Mouse (Mus musculus) hindbrain, postnatal 0 days (tissue): Measurements from ENCODE around the gene 6720489N17Rik. TPM values are rescaled to one million over a fixed set of nuclear protein-coding genes. Genes with fewer than 3 reads are reported as not detected.
A peak's percentile ranks its signal among the peaks of the same experiment; 100 is the strongest.
"Not testable (repeated sequence)": the region's sequence is repeated elsewhere in the genome, so short reads cannot be mapped to it uniquely, and the experiment has no call there.

Experiments
- ATAC-seq: fragments of 200-750 bp; cut with Nextera tagmentation; 2 replicates; pipeline ENCODE4 v1.8.0; 2017; ENCODE audit warnings: mild to moderate bottlenecking, moderate TSS enrichment, moderate library complexity
- DNase-seq: peaks from one replicate; pipeline ENCODE4 v3.0.0-alpha.2; 2015; ENCODE audit warnings: low spot score
- H3K27ac ChIP-seq: fragments of 300-500 bp; sonication (generic); 2 replicates; pipeline ENCODE4 v1.5.1; 2014; ENCODE audit warnings: mild to moderate bottlenecking
- H3K27me3 ChIP-seq: fragments of 300-500 bp; sonication (generic); 2 replicates; pipeline ENCODE4 v1.6.1; 2014; ENCODE audit warnings: low read length, mixed read lengths; ENCODE audit not compliant: insufficient read depth
- H3K36me3 ChIP-seq: fragments of 300-500 bp; sonication (generic); 2 replicates; pipeline ENCODE4 v1.6.1; 2014; ENCODE audit warnings: low read length, mixed read lengths; ENCODE audit not compliant: insufficient read depth
- H3K4me1 ChIP-seq: fragments of 300-500 bp; sonication (generic); 2 replicates; pipeline ENCODE4 v1.6.1; 2014; ENCODE audit warnings: antibody characterized with exemption, low read length, mixed read lengths; ENCODE audit not compliant: insufficient read depth
- H3K4me2 ChIP-seq: fragments of 300-500 bp; sonication (generic); 2 replicates; pipeline ENCODE4 v1.6.1; 2014; ENCODE audit warnings: low read depth, mild to moderate bottlenecking, low read length, moderate library complexity, mixed read lengths
- H3K4me3 ChIP-seq: fragments of 300-500 bp; sonication (generic); 2 replicates; pipeline ENCODE4 v1.5.1; 2014; ENCODE audit warnings: low read length
- H3K9ac ChIP-seq: fragments of 300-500 bp; sonication (generic); replicated peaks from 2 replicates; pipeline ENCODE4 v1.6.1; 2014; ENCODE audit warnings: mild to moderate bottlenecking, low read length, moderate library complexity, mixed read lengths
- H3K9me3 ChIP-seq: fragments of 300-500 bp; sonication (generic); 2 replicates; pipeline ENCODE4 v1.6.1; 2016; ENCODE audit warnings: low read length, mixed read lengths
- CTCF ChIP-seq: IDR thresholded peaks from 2 replicates; pipeline ENCODE4 v1.5.1; 2016; ENCODE audit warnings: antibody characterized with exemption, control low read depth, low read depth
- WGBS: fragments of 180-500 bp; shearing (Covaris S2); extraction: QIAGEN DNeasy Blood & Tissue Kit; methylation state at CpG from one replicate; pipeline ENCODE4 v1.1.7; 2014; 5-methylcytosine and 5-hydroxymethylcytosine counted together
- polyA plus RNA-seq: library from polyadenylated mRNA; unstranded; fragments of >200 nt; fragmentation: Nextera tagmentation; extraction: Ambion mirVana; gene quantifications from 2 replicates; pipeline ENCODE4 v1.2.1, GENCODE M21; 2015
- total RNA-seq: library from RNA; depleted of rRNA; stranded (reverse); fragments of >200 nt; gene quantifications from 2 replicates; pipeline ENCODE4 v1.2.3, GENCODE M21; 2014; rRNA removed

6720489N17Rik gene
- total RNA-seq, result 1.3 and 4.3 TPM in 2 replicates
- 4.6 and 5.5 TPM in 2 replicates for polyA plus RNA-seq

DNA sequence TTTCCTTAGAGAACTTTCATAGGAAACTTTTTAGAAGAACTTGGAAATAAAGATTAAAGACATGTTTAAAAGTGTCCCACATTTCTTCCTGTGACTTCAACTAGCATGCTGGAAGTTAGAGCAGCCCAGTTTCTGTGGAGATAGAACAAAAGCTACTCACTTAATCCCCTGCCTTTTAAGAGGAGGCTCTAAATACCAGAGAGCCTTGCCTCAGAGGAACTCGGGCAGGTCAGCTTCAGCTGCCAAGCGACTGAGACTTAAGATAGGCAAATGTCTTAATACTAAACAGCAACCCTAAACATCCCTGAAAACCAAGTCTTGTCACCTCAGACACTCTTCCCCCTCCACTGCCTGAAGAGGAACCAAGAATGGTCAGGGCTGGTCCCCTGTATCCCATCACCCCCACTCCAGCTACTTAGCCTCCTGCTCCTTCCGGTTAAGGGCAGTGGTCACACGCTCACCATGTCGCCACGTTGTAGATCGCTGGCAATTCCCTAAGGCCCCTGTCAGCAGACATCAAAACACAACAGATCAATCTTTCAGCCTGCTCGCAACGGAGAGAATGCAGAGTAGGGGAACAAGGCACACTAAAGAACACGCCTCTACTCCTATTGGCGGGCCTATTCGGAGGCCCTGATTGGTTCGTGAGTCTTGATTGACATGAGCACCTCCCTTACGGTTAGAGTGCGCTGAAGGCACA lies at the start of gene 6720489N17Rik:
Gene 6720489N17Rik (minus strand): TSS at position 606 of the 700 bp plus-strand sequence.
- not testable (repeated sequence) for H3K9me3 ChIP-seq, H3K4me1 ChIP-seq, H3K36me3 ChIP-seq, H3K27me3 ChIP-seq, H3K27ac ChIP-seq
- H3K4me2 ChIP-seq, result peak within 1 kb of the TSS; percentile 55
- ATAC-seq, result peak; percentile 100
- WGBS, result under 1% methylated on average over 15 of the region's 15 CpGs
- peak within 1 kb of the TSS; percentile 42 for H3K4me3 ChIP-seq
- peak; percentile 88 for DNase-seq
- H3K9ac ChIP-seq, result peak within 1 kb of the TSS; percentile 37; the same call in 1 of the 2 replicates

DNA sequence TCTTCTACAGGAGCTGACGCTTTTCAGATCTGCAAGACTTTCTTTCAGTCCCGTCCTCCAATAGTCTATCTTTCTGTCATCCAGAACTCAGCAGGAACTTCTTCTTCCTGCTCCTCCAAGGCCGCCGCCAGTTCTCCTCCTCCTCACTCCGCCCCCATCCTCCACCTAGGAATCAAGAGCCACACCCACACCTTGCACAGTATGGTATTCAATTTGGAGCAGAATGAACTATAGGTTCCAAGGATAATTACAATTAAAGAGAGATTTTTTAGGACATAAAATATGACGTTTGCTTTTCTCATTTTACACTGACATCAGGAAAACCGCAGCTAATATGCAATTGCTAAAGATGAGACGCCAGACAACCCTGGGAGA lies 29.4 kb upstream of the 6720489N17Rik start:
- ATAC-seq, result peak; percentile 95
- Histone ChIP-seq H3K27me3 (no peaks in the 10 kb centered on the region), H3K4me1 (no peaks in the 10 kb centered on the region), H3K4me3 (peak overlapping the region; percentile 53), H3K27ac (0 out of 2 replicates have a peak overlapping the region, but pooled peaks have one; percentile 41), H3K36me3 (no peaks in the 10 kb centered on the region), H3K9me3 (peaks cover 4% of the 10 kb centered on the region; the same call in 1 of the 2 replicates), H3K4me2 (peak overlapping the region; percentile 54), H3K9ac (peak overlapping the region; percentile 31; the same call in 1 of the 2 replicates)
- TF ChIP-seq CTCF, result no peak
- WGBS, result 24% methylated on average over 8 of the region's 8 CpGs
- DNase-seq, result no peak

DNA sequence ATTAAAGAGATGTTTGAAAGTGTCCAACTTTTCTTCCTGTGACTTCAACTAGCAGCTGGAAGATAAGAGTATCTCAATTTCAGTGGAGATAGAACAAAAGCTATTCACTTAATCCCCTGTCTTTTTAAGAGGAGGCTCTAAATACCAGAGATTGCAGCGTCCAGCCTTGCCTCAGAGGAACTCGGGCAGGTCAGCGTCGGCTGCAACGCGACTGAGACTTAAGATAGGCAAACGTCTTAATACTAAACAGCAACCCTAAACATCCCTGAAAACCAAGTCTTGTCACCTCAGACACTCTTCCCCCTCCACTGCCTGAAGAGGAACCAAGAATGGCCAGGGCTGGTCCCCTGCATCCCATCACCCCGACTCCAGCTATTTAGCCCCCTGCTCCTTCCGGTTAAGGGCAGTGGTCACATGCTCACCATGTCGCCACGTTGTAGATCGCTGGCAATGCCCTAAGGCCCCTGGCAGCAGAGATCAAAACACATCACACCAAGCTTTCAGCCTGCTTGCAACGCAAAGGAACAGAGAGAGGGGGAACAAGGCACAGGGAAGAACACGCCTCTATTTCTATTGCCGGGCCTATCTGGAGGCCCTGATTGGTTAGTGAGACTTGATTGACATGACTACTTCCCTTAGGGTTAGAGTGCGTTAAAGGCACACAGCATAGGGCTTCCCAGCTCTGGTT lies 28.8 kb upstream of the 6720489N17Rik start:
- H3K9me3 ChIP-seq, H3K27me3 ChIP-seq, H3K4me1 ChIP-seq, H3K36me3 ChIP-seq: not testable (repeated sequence)
- peak overlapping the region; percentile 53 for H3K4me3 ChIP-seq
- DNase-seq (peak; percentile 84), ATAC-seq (peak; percentile 100)
- WGBS, result under 1% methylated on average over 16 of the region's 16 CpGs
- 0 out of 2 replicates have a peak overlapping the region, but pooled peaks have one; percentile 41 for H3K27ac ChIP-seq
- H3K4me2 ChIP-seq, result peak overlapping the region; percentile 54
- H3K9ac ChIP-seq, result peak overlapping the region; percentile 31; the same call in 1 of the 2 replicates

DNA sequence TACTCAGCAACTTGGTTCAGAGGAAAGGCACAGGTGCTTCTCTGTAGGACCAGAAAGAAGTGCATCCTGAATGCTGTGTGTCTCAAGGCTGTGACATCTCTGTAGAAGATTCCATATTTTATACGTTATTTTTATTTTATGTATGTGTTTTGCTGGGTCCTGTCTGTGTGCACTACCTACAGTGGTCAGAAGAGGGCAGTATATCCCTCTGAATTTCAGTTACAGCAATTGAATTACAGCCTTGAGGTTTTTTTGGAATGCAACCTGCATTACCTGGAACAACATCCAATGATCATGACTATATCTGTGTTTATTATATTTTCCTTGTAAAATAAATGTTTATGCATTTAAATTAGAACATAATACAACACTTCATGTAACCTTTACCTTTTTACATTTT lies 3.1 kb upstream of the 6720489N17Rik start:
- H3K9me3 ChIP-seq, H3K27ac ChIP-seq, H3K9ac ChIP-seq, ATAC-seq, H3K4me2 ChIP-seq, H3K4me1 ChIP-seq, H3K4me3 ChIP-seq, H3K36me3 ChIP-seq, H3K27me3 ChIP-seq: not testable (repeated sequence)
- peak; percentile 76 for TF ChIP-seq CTCF
- DNase-seq, result peak; percentile 69
- 39% methylated on average over 1 of the region's 1 CpGs for WGBS

DNA sequence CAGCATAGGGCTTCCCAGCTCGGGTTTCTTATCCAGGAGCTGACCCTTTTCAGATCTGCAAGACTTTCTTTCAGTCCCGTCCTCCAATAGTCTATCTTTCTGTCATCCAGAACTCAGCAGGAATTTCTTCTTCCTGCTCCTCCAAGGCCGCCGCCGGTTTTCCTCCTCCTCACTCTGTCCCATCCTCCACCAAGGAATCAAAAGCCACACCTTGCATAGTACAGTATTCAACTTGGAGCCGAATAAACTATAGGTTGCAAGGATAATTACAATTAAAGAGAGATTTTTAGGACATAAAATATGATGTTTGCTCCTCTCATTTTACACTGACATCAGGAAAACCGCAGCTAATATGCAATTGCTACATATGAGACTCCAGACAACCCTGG lies 289 bp upstream of the 6720489N17Rik start:
- not testable (repeated sequence) for H3K4me1 ChIP-seq, H3K27ac ChIP-seq, H3K27me3 ChIP-seq, H3K36me3 ChIP-seq, H3K9me3 ChIP-seq
- Histone ChIP-seq H3K9ac (peak overlapping the region; percentile 37; the same call in 1 of the 2 replicates), H3K4me2 (peak overlapping the region; percentile 55), H3K4me3 (peak overlapping the region; percentile 42)
- WGBS, result 5% methylated on average over 7 of the region's 7 CpGs
- ATAC-seq (peak; percentile 88), DNase-seq (peak; percentile 7)

DNA sequence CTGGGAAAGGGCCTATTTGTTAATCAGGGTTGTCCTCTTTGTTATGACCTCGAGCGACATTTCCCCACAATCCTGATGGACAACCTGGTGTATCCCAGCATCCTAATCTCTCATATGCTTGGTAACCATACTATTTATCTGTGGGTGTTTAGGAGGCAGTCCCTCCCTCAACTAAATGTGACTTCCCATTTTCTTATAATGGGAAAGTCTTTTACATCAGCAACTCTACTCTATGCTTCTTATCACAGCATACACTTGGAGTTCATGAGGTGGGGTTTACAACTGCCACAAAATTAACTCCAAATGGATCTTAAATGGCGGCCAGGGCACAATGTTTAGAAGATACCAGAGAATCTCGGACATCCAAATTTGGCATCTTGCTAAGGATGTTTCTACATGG lies 6.5 kb downstream of the 6720489N17Rik start:
- 96% methylated on average over 4 of the region's 4 CpGs for WGBS
- DNase-seq, H3K4me2 ChIP-seq: not testable (repeated sequence)

DNA sequence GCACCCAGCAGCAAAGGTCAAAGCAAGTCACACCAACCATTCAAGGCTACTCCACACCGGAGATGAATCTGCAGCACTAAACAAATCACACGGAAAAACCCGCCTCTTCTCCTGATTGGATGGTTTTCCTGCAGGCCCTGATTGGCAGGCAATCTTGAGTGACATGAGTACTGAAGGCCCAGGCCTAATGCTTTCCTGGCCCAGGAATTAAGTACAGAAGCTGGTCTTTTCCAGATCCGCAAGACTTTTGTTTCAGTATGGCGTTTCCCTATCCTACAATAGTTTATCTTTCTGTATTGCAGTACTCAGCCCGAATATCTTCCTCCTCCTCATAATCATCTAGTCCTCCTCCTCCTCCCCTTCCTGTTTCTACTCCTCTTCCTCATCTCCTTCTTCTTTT lies 52.9 kb downstream of the 6720489N17Rik start, which contains the start of gene Zfp934:
Gene Zfp934 (minus strand): TSS at position 101 of the 400 bp plus-strand sequence.
- H3K4me3 ChIP-seq, DNase-seq, H3K27ac ChIP-seq, H3K4me2 ChIP-seq, H3K4me1 ChIP-seq, H3K27me3 ChIP-seq, ATAC-seq, H3K9me3 ChIP-seq, H3K9ac ChIP-seq, H3K36me3 ChIP-seq: not testable (repeated sequence)
- 94% methylated on average over 3 of the region's 6 CpGs for WGBS

More for the DNA sequence above, 6.5 kb downstream of the 6720489N17Rik start:
- not testable (repeated sequence) for H3K36me3 ChIP-seq, H3K9me3 ChIP-seq, H3K9ac ChIP-seq, H3K27me3 ChIP-seq, H3K4me1 ChIP-seq, ATAC-seq, H3K4me3 ChIP-seq, H3K27ac ChIP-seq

DNA sequence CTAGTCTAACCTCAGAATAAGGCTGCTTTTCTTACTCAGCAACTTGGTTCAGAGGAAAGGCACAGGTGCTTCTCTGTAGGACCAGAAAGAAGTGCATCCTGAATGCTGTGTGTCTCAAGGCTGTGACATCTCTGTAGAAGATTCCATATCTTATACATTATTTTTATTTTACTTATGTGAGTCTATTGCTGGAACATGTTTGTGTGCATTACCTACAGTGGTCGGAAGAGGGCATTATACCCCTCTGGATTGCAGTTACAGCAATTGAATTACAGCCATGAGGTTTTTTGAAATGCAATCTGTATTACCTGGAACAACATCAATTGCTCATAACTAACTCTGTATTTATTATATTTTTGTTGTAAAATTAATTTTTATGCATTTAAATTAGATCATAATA lies 62.3 kb downstream of the 6720489N17Rik start:
- not testable (repeated sequence) for H3K4me1 ChIP-seq, H3K27me3 ChIP-seq, ATAC-seq, H3K4me3 ChIP-seq, H3K9ac ChIP-seq, H3K36me3 ChIP-seq, DNase-seq, H3K27ac ChIP-seq, H3K4me2 ChIP-seq, H3K9me3 ChIP-seq
- WGBS, result 24% methylated on average over 1 of the region's 1 CpGs

DNA sequence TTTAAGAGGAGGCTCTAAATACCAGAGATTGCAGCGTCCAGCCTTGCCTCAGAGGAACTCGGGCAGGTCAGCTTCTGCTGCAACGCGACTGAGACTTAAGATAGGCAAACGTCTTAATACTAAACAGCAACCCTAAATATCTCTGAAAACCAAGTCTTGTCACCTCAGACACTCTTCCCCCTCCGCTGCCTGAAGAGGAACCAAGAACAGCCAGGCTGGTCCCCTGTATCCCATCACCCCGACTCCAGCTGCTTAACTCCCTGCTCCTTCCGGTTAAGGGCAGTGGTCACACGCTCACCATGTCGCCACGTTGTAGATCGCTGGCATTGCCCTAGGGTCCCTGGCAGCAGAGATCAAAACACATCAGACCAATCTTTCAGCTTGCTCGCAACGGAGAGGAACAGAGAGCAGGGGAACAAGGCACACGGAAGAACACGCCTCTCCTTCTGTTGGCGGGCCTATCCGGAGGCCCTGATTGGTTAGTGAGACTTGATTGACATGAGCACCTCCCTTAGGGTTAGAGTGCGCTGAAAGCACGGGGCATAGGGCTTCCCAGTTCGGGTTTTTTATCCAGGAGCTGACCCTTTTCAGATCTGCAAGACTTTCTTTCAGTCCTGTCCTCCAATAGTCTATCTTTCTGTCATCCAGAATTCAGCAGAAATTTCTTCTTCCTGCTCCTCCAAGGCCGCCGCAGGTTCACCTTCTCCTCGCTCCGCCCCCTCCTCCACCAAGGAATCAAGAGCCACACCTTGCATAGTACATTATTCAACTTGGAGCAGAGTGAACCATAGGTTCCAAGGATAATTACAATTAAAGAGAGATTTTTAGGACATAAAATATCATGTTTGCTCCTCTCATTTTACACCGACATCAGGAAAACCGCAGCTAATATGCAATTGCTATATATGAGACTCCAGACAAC lies 65.5 kb downstream of the 6720489N17Rik start, which contains the start of gene Zfp935:
Gene Zfp935 (minus strand): TSS at position 323 of the 922 bp plus-strand sequence.
- H3K9ac ChIP-seq, H3K36me3 ChIP-seq, H3K9me3 ChIP-seq, H3K27me3 ChIP-seq, H3K27ac ChIP-seq, H3K4me1 ChIP-seq, ATAC-seq: not testable (repeated sequence)
- H3K4me2 ChIP-seq, result peak within 1 kb of the TSS; percentile 38; the same call in 1 of the 2 replicates
- peak; percentile 2 for DNase-seq
- peak within 1 kb of the TSS; percentile 39 for H3K4me3 ChIP-seq
- WGBS, result 3% methylated on average over 25 of the region's 27 CpGs
